Mouse (Mus musculus) midbrain, embryonic 13.5 days (tissue): Measurements from ENCODE around the gene Defb41. TPM values are rescaled to one million over a fixed set of nuclear protein-coding genes. Genes with fewer than 3 reads are reported as not detected.

ENCODE experiments used
- polyA plus RNA-seq: library from polyadenylated mRNA; unstranded; fragments of >200 nt; fragmentation: Nextera tagmentation; extraction: Ambion mirVana; gene quantifications from 2 replicates; pipeline ENCODE4 v1.2.1, GENCODE M21; 2015

Gene Defb41
- polyA plus RNA-seq, 1 experiment from 2014 or later: not detected

Other genes with a start within 250 kb of the Defb41 start
- gene Crisp4, start 119.2 kb downstream of the Defb41 start, polyA plus RNA-seq: not detected in 2 replicates
- gene Defb18, start 27.7 kb downstream of the Defb41 start, polyA plus RNA-seq: not detected in 2 replicates